Mouse (Mus musculus) limb, embryonic 13.5 days (tissue): ENCODE data around the gene Angptl6. TPM values are rescaled to one million over a fixed set of nuclear protein-coding genes. Genes with fewer than 3 reads are reported as not detected.

Source experiments
- ATAC-seq: fragments of 200-750 bp; cut with Nextera tagmentation; 2 replicates; pipeline ENCODE4 v1.8.0; 2017; ENCODE audit warnings: low read depth, moderate number of reproducible peaks, moderate TSS enrichment; ENCODE audit not compliant: low FRiP score
- H3K27ac ChIP-seq: fragments of 300-500 bp; sonication (generic); 2 replicates; pipeline ENCODE4 v1.5.1; 2015; ENCODE audit warnings: inconsistent platforms, mild to moderate bottlenecking, moderate library complexity
- H3K27me3 ChIP-seq: fragments of 300-500 bp; sonication (generic); 2 replicates; pipeline ENCODE4 v1.6.1; 2015; ENCODE audit warnings: mild to moderate bottlenecking, inconsistent platforms
- H3K36me3 ChIP-seq: fragments of 300-500 bp; sonication (generic); 2 replicates; pipeline ENCODE4 v1.6.1; 2015; ENCODE audit warnings: inconsistent platforms, mild to moderate bottlenecking, moderate library complexity
- H3K4me1 ChIP-seq: fragments of 300-500 bp; sonication (generic); 2 replicates; pipeline ENCODE4 v1.6.1; 2015; ENCODE audit warnings: inconsistent platforms
- H3K4me2 ChIP-seq: fragments of 300-500 bp; sonication (generic); replicated peaks from 2 replicates; pipeline ENCODE4 v1.6.1; 2015; ENCODE audit warnings: inconsistent platforms, mild to moderate bottlenecking, moderate library complexity
- H3K4me3 ChIP-seq: fragments of 300-500 bp; sonication (generic); 2 replicates; pipeline ENCODE4 v1.5.1; 2015; ENCODE audit warnings: moderate library complexity, mild to moderate bottlenecking, inconsistent platforms
- H3K9ac ChIP-seq: fragments of 300-500 bp; sonication (generic); 2 replicates; pipeline ENCODE4 v1.6.1; 2015; ENCODE audit warnings: mild to moderate bottlenecking, inconsistent platforms
- H3K9me3 ChIP-seq: fragments of 300-500 bp; sonication (generic); 2 replicates; pipeline ENCODE4 v1.6.1; 2016; ENCODE audit warnings: inconsistent platforms
- WGBS: fragments of 180-500 bp; shearing (Covaris S2); methylation state at CpG from one replicate; pipeline ENCODE4 v1.1.7; 2015; 5-methylcytosine and 5-hydroxymethylcytosine counted together
- polyA plus RNA-seq: library from polyadenylated mRNA; unstranded; fragments of >200 nt; fragmentation: Nextera tagmentation; extraction: Ambion mirVana; gene quantifications from 2 replicates; pipeline ENCODE4 v1.2.1, GENCODE M21; 2015

Gene Angptl6
- polyA plus RNA-seq, result 2.9 and 3.3 TPM in 2 replicates

DNA sequence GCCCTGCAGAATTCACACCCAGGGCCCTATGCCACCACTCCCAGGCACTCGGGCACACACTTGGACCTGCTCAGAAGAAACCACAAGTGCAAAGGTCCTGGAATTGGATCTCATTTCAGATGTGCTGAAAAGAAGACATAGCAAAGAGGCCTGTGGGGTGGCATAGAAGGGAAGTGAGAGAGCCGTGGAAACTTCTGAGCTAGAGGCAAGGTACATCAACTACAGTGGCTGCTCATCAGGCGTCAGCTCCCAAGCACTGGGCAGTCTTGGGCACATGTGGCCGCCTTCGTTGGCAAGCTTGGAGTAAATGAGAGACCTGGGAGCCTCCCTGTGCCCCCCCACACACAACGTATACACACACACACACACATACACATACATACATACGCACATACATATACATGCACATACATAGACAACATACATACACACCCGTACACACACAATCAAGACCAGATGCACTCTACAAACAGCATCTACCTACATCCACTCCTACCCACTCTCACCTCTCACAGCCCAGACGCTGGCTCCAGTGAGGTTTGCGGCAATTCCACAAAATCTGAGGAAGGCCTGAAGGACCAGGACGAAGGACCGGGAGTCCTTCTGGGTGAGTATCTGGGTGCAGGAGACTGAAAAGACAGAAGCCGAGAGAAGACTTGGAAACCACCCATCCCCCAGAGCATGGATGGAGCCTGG, at the start of gene Angptl6:
Angptl6 (minus strand) TSS at position 631 of the 696 bp plus-strand sequence.
- 90% methylated on average over 13 of the region's 13 CpGs for WGBS
- 0 out of 2 replicates have a peak, but pooled peaks have one; percentile 1 for ATAC-seq
- Histone ChIP-seq H3K27ac (peak within 1 kb of the TSS; percentile 93), H3K4me1 (peaks cover 7% of the 10 kb centered on the region), H3K9me3 (no peaks in the 10 kb centered on the region), H3K36me3 (no peaks in the 10 kb centered on the region), H3K4me3 (peak within 1 kb of the TSS; percentile 49), H3K9ac (peak within 1 kb of the TSS; percentile 75), H3K27me3 (0 out of 2 replicates have a peak, but pooled peaks cover 5% of the 10 kb centered on the region), H3K4me2 (peak within 1 kb of the TSS; percentile 72)

DNA sequence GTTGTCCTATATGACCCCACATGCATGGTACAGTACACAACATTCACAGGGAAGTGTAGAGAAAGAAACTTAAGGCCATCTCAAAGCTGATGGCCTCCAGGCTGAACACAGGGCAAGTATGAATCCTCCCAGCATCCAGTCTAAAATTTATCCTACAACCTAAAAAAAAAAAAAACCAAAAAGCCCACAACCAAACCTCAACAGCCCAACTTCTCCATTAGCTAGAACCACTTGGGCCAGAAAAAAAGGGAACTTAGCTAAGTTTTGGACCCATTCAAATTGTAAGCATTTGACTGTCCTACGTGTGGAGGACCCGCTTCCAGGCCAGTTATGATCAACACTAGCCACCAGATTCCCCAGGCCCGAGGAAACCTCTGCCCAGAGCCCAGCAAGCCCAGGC, 43.7 kb upstream of the Angptl6 start:
- WGBS, result 84% methylated on average over 3 of the region's 3 CpGs
- no peaks in the 10 kb centered on the region for H3K27me3 ChIP-seq
- H3K4me2 ChIP-seq, result no peak overlapping the region
- no peak overlapping the region for H3K27ac ChIP-seq
- H3K4me1 ChIP-seq, result no peaks in the 10 kb centered on the region
- no peak overlapping the region for H3K9ac ChIP-seq
- H3K4me3 ChIP-seq, result no peak overlapping the region
- H3K9me3 ChIP-seq, result no peaks in the 10 kb centered on the region
- ATAC-seq, result no peak
- H3K36me3 ChIP-seq, result peaks cover 99% of the 10 kb centered on the region

- peaks cover 100% of the 10 kb centered on the region for H3K36me3 ChIP-seq
- H3K4me2 ChIP-seq, result no peak overlapping the region
- H3K4me1 ChIP-seq, result no peaks in the 10 kb centered on the region
- no peaks in the 10 kb centered on the region for H3K27me3 ChIP-seq
- no peak for ATAC-seq
- H3K27ac ChIP-seq, result no peak overlapping the region
- H3K9me3 ChIP-seq, result no peaks in the 10 kb centered on the region
- no peak overlapping the region for H3K4me3 ChIP-seq
- no peak overlapping the region for H3K9ac ChIP-seq
- WGBS, result 84% methylated on average over 4 of the region's 4 CpGs
Measured at GRCm38 (mm10) chr9:20916160-20916559, 36.6 kb upstream of the Angptl6 start.

- Histone ChIP-seq H3K36me3 (peaks cover 100% of the 10 kb centered on the region), H3K4me3 (no peak overlapping the region), H3K4me1 (no peaks in the 10 kb centered on the region), H3K4me2 (no peak overlapping the region), H3K27me3 (no peaks in the 10 kb centered on the region), H3K27ac (no peak overlapping the region), H3K9me3 (no peaks in the 10 kb centered on the region), H3K9ac (no peak overlapping the region)
- no peak for ATAC-seq
- WGBS, result 90% methylated on average over 9 of the region's 9 CpGs
Measured at GRCm38 (mm10) chr9:20909948-20910347, 30.4 kb upstream of the Angptl6 start.

- Histone ChIP-seq H3K4me2 (no peak overlapping the region), H3K4me1 (peaks cover 12% of the 10 kb centered on the region), H3K27me3 (no peaks in the 10 kb centered on the region), H3K36me3 (peaks cover 32% of the 10 kb centered on the region), H3K9me3 (no peaks in the 10 kb centered on the region), H3K27ac (no peak overlapping the region; the same call in 1 of the 2 replicates), H3K9ac (peak overlapping the region; percentile 25; the same call in 1 of the 2 replicates), H3K4me3 (no peak overlapping the region)
- 45% methylated on average over 6 of the region's 6 CpGs for WGBS
- no peak for ATAC-seq
Measured at GRCm38 (mm10) chr9:20902174-20902491, 22.6 kb upstream of the Angptl6 start.

- no peak overlapping the region for H3K4me3 ChIP-seq
- peak overlapping the region; percentile 25; the same call in 1 of the 2 replicates for H3K9ac ChIP-seq
- 15% methylated on average over 13 of the region's 13 CpGs for WGBS
- peaks cover 18% of the 10 kb centered on the region for H3K4me1 ChIP-seq
- H3K9me3 ChIP-seq, result no peaks in the 10 kb centered on the region
- no peak overlapping the region for H3K4me2 ChIP-seq
- H3K27me3 ChIP-seq, result no peaks in the 10 kb centered on the region
- peaks cover 32% of the 10 kb centered on the region for H3K36me3 ChIP-seq
- ATAC-seq, result no peak
- H3K27ac ChIP-seq, result no peak overlapping the region; the same call in 1 of the 2 replicates
Measured at GRCm38 (mm10) chr9:20901466-20902173, 22.1 kb upstream of the Angptl6 start.

- Histone ChIP-seq H3K27ac (peak within 1 kb of the TSS; percentile 44; the same call in 1 of the 2 replicates), H3K4me1 (peaks cover 21% of the 10 kb centered on the region), H3K4me3 (peak within 1 kb of the TSS; percentile 93), H3K9me3 (no peaks in the 10 kb centered on the region), H3K9ac (peak within 1 kb of the TSS; percentile 96), H3K36me3 (peaks cover 37% of the 10 kb centered on the region), H3K4me2 (peak within 1 kb of the TSS; percentile 94), H3K27me3 (no peaks in the 10 kb centered on the region)
- WGBS, result 3% methylated on average over 34 of the region's 34 CpGs
- ATAC-seq, result peak; percentile 91
Measured at GRCm38 (mm10) chr9:20898511-20899073, 19.1 kb upstream of the Angptl6 start, which contains the start of gene Eif3g. Gene Eif3g (minus strand): TSS chr9:20898623.

DNA sequence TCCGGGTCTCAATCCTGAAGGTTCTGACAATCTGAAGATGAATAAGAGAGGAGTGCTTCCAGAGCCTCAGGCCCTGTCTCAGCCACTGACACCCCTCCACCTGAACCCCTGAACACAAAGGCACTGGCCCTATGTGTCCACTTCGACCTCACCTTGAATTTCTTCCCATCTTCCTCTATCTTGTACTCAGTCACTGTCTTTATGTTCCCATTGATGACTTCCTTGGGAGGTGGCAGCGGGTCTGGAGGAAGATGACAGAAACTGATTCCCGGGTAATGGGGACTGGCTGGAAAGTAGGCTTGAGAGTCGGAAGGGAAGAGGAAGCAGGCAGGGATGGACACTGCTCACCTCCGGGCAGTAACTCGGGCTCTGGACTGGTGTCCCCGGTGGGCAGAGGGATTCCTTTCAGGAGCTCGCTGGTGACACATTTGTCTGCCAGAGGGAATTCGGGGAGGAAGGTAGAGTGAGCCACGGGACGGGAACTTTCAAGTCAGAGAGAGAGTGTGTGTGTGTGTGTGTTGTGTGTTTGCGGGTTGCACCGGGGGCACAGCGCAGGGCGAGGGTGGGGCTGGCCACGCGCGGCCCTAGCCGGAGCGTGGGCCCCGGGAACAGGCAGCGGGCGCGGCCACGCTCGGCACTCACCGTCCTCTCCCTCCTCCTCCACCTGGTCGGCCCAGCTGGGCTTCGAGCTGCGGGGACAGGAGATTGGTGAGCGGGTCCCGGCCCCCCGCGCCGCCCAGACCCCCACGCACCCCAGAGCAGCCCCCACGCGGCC, 18.4 kb upstream of the Angptl6 start:
- peak; percentile 57 for ATAC-seq
- H3K4me3 ChIP-seq, result peak overlapping the region; percentile 93
- H3K27me3 ChIP-seq, result no peaks in the 10 kb centered on the region
- H3K4me1 ChIP-seq, result peaks cover 21% of the 10 kb centered on the region
- peaks cover 44% of the 10 kb centered on the region for H3K36me3 ChIP-seq
- 4% methylated on average over 38 of the region's 39 CpGs for WGBS
- H3K9me3 ChIP-seq, result no peaks in the 10 kb centered on the region
- H3K9ac ChIP-seq, result peak overlapping the region; percentile 96
- H3K4me2 ChIP-seq, result peak overlapping the region; percentile 94
- peak overlapping the region; percentile 44; the same call in 1 of the 2 replicates for H3K27ac ChIP-seq

- H3K4me2 ChIP-seq, result no peak overlapping the region
- no peak for ATAC-seq
- 93% methylated on average over 9 of the region's 9 CpGs for WGBS
- H3K36me3 ChIP-seq, result peaks cover 69% of the 10 kb centered on the region
- H3K27ac ChIP-seq, result no peak overlapping the region
- no peak overlapping the region for H3K9ac ChIP-seq
- peaks cover 21% of the 10 kb centered on the region for H3K4me1 ChIP-seq
- no peaks in the 10 kb centered on the region for H3K9me3 ChIP-seq
- H3K27me3 ChIP-seq, result no peaks in the 10 kb centered on the region
- H3K4me3 ChIP-seq, result no peak overlapping the region
Measured at GRCm38 (mm10) chr9:20895382-20895781, 15.9 kb upstream of the Angptl6 start.

DNA sequence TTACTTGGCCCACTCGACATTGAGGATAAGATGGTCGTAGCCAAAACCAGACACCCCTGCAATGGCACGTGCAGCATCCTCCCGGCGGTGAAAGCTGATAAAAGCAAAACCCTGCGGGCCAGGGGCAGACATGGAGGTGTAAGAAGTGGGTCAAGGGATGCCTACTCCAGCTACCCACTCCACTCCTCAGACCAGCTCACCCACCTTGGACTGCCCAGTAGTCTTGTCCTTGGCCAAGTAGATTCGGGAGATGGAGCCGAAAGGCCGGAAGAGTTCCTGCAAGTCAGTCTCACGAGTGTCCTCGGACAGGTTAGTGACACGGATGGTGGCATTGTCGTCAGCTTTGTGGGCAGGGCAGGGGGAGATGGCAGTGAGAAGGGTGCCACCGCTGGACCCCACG, 15.1 kb upstream of the Angptl6 start:
- ATAC-seq, result no peak
- Histone ChIP-seq H3K4me3 (no peak overlapping the region), H3K9me3 (no peaks in the 10 kb centered on the region), H3K4me1 (peaks cover 24% of the 10 kb centered on the region), H3K4me2 (no peak overlapping the region), H3K9ac (no peak overlapping the region), H3K27ac (no peak overlapping the region), H3K36me3 (peaks cover 77% of the 10 kb centered on the region), H3K27me3 (no peaks in the 10 kb centered on the region)
- 93% methylated on average over 15 of the region's 15 CpGs for WGBS

DNA sequence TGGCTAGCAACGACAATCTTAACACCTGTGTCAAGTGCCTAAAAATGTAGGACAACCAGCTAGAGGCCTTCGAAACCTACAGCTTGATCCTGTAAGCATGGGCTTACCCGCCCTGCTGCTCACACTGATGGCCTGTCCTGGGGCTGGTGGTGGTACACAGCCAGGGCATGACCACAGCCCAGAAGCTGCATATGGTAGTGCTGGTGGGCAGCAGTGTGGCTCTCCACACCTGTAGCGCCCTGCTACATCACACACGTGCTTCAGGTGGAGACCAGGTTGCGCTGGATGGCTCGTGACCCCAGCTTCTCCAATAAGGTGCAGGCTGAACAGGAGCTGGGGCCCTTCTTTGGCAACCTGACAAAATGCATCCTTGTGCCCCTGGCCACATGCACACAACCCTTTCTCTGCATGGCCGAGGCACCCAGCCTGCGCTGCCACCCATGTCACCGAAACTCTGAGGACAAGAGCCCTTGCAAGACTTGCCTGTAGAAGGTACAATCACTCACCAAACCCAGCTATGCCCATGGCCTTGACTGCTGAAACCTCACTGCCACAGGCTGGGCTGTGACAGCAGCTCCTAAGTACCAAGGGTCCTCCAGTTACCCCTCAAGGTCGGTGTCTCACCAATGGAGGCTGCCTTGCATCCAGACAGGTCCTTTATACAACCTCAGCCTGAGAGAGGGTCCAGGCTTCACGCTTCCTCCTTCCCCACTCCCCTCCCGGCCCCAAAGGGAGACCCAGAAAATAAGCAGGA, 14.2 kb upstream of the Angptl6 start:
- ATAC-seq, result no peak
- H3K36me3 ChIP-seq, result peaks cover 81% of the 10 kb centered on the region
- H3K4me3 ChIP-seq, result no peak overlapping the region
- no peaks in the 10 kb centered on the region for H3K27me3 ChIP-seq
- peaks cover 27% of the 10 kb centered on the region for H3K4me1 ChIP-seq
- no peak overlapping the region for H3K27ac ChIP-seq
- H3K9me3 ChIP-seq, result no peaks in the 10 kb centered on the region
- H3K4me2 ChIP-seq, result no peak overlapping the region
- no peak overlapping the region for H3K9ac ChIP-seq
- 86% methylated on average over 13 of the region's 13 CpGs for WGBS
